Mouse (Mus musculus): ENCODE results near the gene Clmp. TPM values are rescaled to one million over a fixed set of nuclear protein-coding genes. Genes with fewer than 3 reads are reported as not detected.
A peak's percentile ranks its signal among the peaks of the same experiment; 100 is the strongest.

The Clmp gene
- polyA plus RNA-seq, 1 experiment from 2014 or later, result 23.0 TPM

- Histone ChIP-seq H3K4me1 (replicated peaks; ENCODE audit: control insufficient read depth, insufficient read depth, low read length) (no peaks in the 10 kb centered on the region), H3K9ac (ENCODE audit: low read depth, low read length) (no peak overlapping the region), H3K9me3 (ENCODE audit: control insufficient read depth) (no peaks in the 10 kb centered on the region), H3K27ac (ENCODE audit: low read depth, low read length) (no peak overlapping the region), H3K4me3 (ENCODE audit: low read depth, low read length) (no peak overlapping the region), H3K4me2 (replicated peaks; ENCODE audit: low read depth) (no peak overlapping the region), H3K36me3 (ENCODE audit: control insufficient read depth, insufficient read depth) (no peaks in the 10 kb centered on the region), H3K27me3 (replicated peaks; ENCODE audit: control insufficient read depth, insufficient read depth, low read length) (no peaks in the 10 kb centered on the region)
- ATAC-seq, result no peak
- 86% methylated on average over 6 of the region's 6 CpGs for WGBS
- TF ChIP-seq CTCF (IDR thresholded peaks at IDR 0.05; ENCODE audit: low read depth), result no peak
Observed at GRCm38 (mm10) chr9:40737117-40737516, 51.4 kb downstream of the Clmp start.

- WGBS, result 62% methylated on average over 7 of the region's 7 CpGs
- H3K4me2 ChIP-seq (replicated peaks; ENCODE audit: low read depth), result no peak overlapping the region
- no peaks in the 10 kb centered on the region for H3K4me1 ChIP-seq (replicated peaks; ENCODE audit: control insufficient read depth, insufficient read depth, low read length)
- no peaks in the 10 kb centered on the region for H3K36me3 ChIP-seq (ENCODE audit: control insufficient read depth, insufficient read depth)
- H3K4me3 ChIP-seq (ENCODE audit: low read depth, low read length), result no peak overlapping the region
- ATAC-seq, result no peak
- no peaks in the 10 kb centered on the region for H3K9me3 ChIP-seq (ENCODE audit: control insufficient read depth)
- H3K27ac ChIP-seq (ENCODE audit: low read depth, low read length), result no peak overlapping the region
- no peaks in the 10 kb centered on the region for H3K27me3 ChIP-seq (replicated peaks; ENCODE audit: control insufficient read depth, insufficient read depth, low read length)
- no peak for TF ChIP-seq CTCF (IDR thresholded peaks at IDR 0.05; ENCODE audit: low read depth)
- H3K9ac ChIP-seq (ENCODE audit: low read depth, low read length), result no peak overlapping the region
Observed at GRCm38 (mm10) chr9:40743525-40744034, 57.8 kb downstream of the Clmp start.

GRCm38 (mm10) chr9:40744233-40744632 lies 58.5 kb downstream of the Clmp start:
- Histone ChIP-seq H3K27me3 (replicated peaks; ENCODE audit: control insufficient read depth, insufficient read depth, low read length) (no peaks in the 10 kb centered on the region), H3K36me3 (ENCODE audit: control insufficient read depth, insufficient read depth) (no peaks in the 10 kb centered on the region), H3K4me1 (replicated peaks; ENCODE audit: control insufficient read depth, insufficient read depth, low read length) (no peaks in the 10 kb centered on the region), H3K9ac (ENCODE audit: low read depth, low read length) (no peak overlapping the region), H3K4me3 (ENCODE audit: low read depth, low read length) (no peak overlapping the region), H3K4me2 (replicated peaks; ENCODE audit: low read depth) (no peak overlapping the region), H3K27ac (ENCODE audit: low read depth, low read length) (no peak overlapping the region), H3K9me3 (ENCODE audit: control insufficient read depth) (no peaks in the 10 kb centered on the region)
- no peak for TF ChIP-seq CTCF (IDR thresholded peaks at IDR 0.05; ENCODE audit: low read depth)
- 0 out of 2 replicates have a peak, but pooled peaks have one; percentile 19 for ATAC-seq
- WGBS, result 36% methylated on average over 3 of the region's 3 CpGs

GRCm38 (mm10) chr9:40746796-40747195 lies 61.0 kb downstream of the Clmp start:
- Histone ChIP-seq H3K9ac (ENCODE audit: low read depth, low read length) (no peak overlapping the region), H3K4me1 (replicated peaks; ENCODE audit: control insufficient read depth, insufficient read depth, low read length) (no peaks in the 10 kb centered on the region), H3K4me3 (ENCODE audit: low read depth, low read length) (no peak overlapping the region), H3K9me3 (ENCODE audit: control insufficient read depth) (no peaks in the 10 kb centered on the region), H3K27me3 (replicated peaks; ENCODE audit: control insufficient read depth, insufficient read depth, low read length) (no peaks in the 10 kb centered on the region), H3K27ac (ENCODE audit: low read depth, low read length) (no peak overlapping the region), H3K36me3 (ENCODE audit: control insufficient read depth, insufficient read depth) (no peaks in the 10 kb centered on the region), H3K4me2 (replicated peaks; ENCODE audit: low read depth) (no peak overlapping the region)
- no peak for ATAC-seq
- no peak for TF ChIP-seq CTCF (IDR thresholded peaks at IDR 0.05; ENCODE audit: low read depth)
- 37% methylated on average over 9 of the region's 9 CpGs for WGBS

- no peak for TF ChIP-seq CTCF (IDR thresholded peaks at IDR 0.05; ENCODE audit: low read depth)
- H3K4me3 ChIP-seq (ENCODE audit: low read depth, low read length), result no peak overlapping the region
- no peak overlapping the region for H3K9ac ChIP-seq (ENCODE audit: low read depth, low read length)
- no peak for ATAC-seq
- no peaks in the 10 kb centered on the region for H3K27me3 ChIP-seq (replicated peaks; ENCODE audit: control insufficient read depth, insufficient read depth, low read length)
- no peaks in the 10 kb centered on the region for H3K36me3 ChIP-seq (ENCODE audit: control insufficient read depth, insufficient read depth)
- no peaks in the 10 kb centered on the region for H3K9me3 ChIP-seq (ENCODE audit: control insufficient read depth)
- H3K4me1 ChIP-seq (replicated peaks; ENCODE audit: control insufficient read depth, insufficient read depth, low read length), result no peaks in the 10 kb centered on the region
- WGBS, result 62% methylated on average over 9 of the region's 9 CpGs
- no peak overlapping the region for H3K27ac ChIP-seq (ENCODE audit: low read depth, low read length)
- no peak overlapping the region for H3K4me2 ChIP-seq (replicated peaks; ENCODE audit: low read depth)
Observed at GRCm38 (mm10) chr9:40747249-40747648, 61.5 kb downstream of the Clmp start.

- Histone ChIP-seq H3K36me3 (ENCODE audit: control insufficient read depth, insufficient read depth) (no peaks in the 10 kb centered on the region), H3K27me3 (replicated peaks; ENCODE audit: control insufficient read depth, insufficient read depth, low read length) (no peaks in the 10 kb centered on the region), H3K9ac (ENCODE audit: low read depth, low read length) (no peak overlapping the region), H3K27ac (ENCODE audit: low read depth, low read length) (no peak overlapping the region), H3K4me1 (replicated peaks; ENCODE audit: control insufficient read depth, insufficient read depth, low read length) (no peaks in the 10 kb centered on the region), H3K4me2 (replicated peaks; ENCODE audit: low read depth) (no peak overlapping the region), H3K9me3 (ENCODE audit: control insufficient read depth) (no peaks in the 10 kb centered on the region), H3K4me3 (ENCODE audit: low read depth, low read length) (no peak overlapping the region)
- peak; percentile 86 for TF ChIP-seq CTCF (IDR thresholded peaks at IDR 0.05; ENCODE audit: low read depth)
- no peak for ATAC-seq
- 61% methylated on average over 8 of the region's 8 CpGs for WGBS
Observed at GRCm38 (mm10) chr9:40749832-40750620, 64.3 kb downstream of the Clmp start.
